ENCODE assay signal across 10 mouse cellular contexts in the genomic region with DNA sequence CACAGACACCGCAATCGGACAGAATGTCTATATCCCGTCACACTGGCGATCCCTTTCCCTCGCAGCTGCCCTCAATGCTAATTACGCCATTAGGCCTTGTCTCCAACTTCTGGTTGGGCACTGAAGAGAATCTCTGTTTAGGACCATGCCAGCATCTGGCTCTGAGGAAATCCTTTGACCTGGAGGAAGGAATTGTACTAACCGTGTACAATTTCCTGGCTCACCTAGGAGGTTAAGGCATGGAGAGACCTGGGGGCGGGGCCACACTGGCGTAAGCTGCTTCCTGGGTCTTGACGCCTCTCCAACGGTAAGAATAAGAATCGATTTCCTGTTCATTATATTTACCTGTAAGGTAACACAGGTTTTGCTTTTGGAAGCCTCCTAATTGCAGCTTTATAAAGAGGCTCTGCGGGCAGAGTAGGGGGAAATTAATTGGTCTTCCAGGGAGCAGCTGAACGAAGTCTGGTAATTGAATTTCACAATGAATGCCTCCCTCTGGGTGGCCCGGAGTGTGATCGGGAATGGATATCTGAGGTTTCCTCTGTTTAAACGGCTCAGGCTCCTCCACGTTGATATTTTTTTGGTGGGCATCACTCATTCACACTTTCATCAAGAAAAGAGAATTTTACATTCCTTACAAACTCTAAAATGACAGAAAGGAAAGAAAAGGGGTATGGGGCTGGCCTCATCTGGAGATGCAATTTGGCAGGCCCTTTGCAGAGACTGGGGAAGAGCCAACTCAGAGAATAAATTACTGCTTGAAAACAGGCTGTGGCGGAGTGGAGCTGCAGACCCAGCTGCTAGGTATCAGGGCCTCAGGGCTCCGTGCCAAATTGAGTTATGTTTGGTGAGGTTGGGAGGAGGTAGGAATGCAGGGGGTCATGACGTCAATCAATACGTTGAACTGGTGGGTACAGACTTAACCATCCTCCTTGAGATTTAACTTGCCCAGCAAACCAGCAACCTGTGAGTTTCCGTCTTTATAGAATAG. TPM values are rescaled to one million over a fixed set of nuclear protein-coding genes. Genes with fewer than 3 reads are reported as not detected.
DNase-seq lines count a peak whose midpoint lies in the region; ATAC-seq and TF ChIP-seq lines count a peak whose summit lies in the region.
"Had no signal": no experiment of that assay in that cellular context is flagged by ENCODE, and none has a peak within 500 bp of the region (broad histone marks: within the 10 kb centered on the region; RNA-seq: fewer than 3 reads in every experiment).

No protein-coding gene starts in this region.

- no peak overlapping the region for H3K4me2 ChIP-seq in midbrain, embryonic 12.5 days (replicated peaks)
- H3K4me2 ChIP-seq in midbrain, embryonic 11.5 days = no peak overlapping the region
- peak overlapping the region; percentile 20; the same call in 1 of the 2 replicates for H3K4me2 ChIP-seq in forebrain, postnatal 0 days (ENCODE audit: low read depth)
- H3K4me2 ChIP-seq in neural tube, embryonic 15.5 days = peak overlapping the region; percentile 33

- TF ChIP-seq CTCF in forebrain, postnatal 0 days (IDR thresholded peaks at IDR 0.05; ENCODE audit: low read depth) = no peak
- no peak for TF ChIP-seq CTCF in thymus, adult 2 months (IDR thresholded peaks at IDR 0.05; ENCODE audit: borderline replicate concordance, control insufficient read depth, extremely low read depth, insufficient read depth, low read length, poor library complexity)

- DNase-seq in embryo, embryonic 10 days (ENCODE audit: low spot score) = peak; percentile 48
- no peak for DNase-seq in embryo, embryonic 9.5 days (ENCODE audit: extremely low spot score)
- no peak for DNase-seq in midbrain, embryonic 11.5 days (ENCODE audit: low spot score, missing footprints)
- peak; percentile 77 for DNase-seq in forebrain, postnatal 0 days
- DNase-seq in urinary bladder, adult 2 months (ENCODE audit: low spot score) = no peak
- DNase-seq in thymus, adult 2 months = no peak

- H3K36me3 ChIP-seq in midbrain, embryonic 12.5 days = no peaks in the 10 kb centered on the region
- no peaks in the 10 kb centered on the region for H3K36me3 ChIP-seq in midbrain, embryonic 11.5 days (ENCODE audit: control insufficient read depth, insufficient read depth, low read length)
- no peaks in the 10 kb centered on the region for H3K36me3 ChIP-seq in forebrain, postnatal 0 days (ENCODE audit: insufficient read depth)
- H3K36me3 ChIP-seq in neural tube, embryonic 15.5 days = no peaks in the 10 kb centered on the region
- no peaks in the 10 kb centered on the region for H3K36me3 ChIP-seq in thymus, adult 2 months (ENCODE audit: control insufficient read depth, insufficient read depth, low read length)

- 60% methylated on average over 23 of the region's 23 CpGs for WGBS in midbrain, embryonic 12.5 days
- 67% methylated on average over 23 of the region's 23 CpGs for WGBS in midbrain, embryonic 11.5 days
- WGBS in forebrain, postnatal 0 days = 16% methylated on average over 23 of the region's 23 CpGs
- WGBS in neural tube, embryonic 15.5 days = 27% methylated on average over 23 of the region's 23 CpGs
- 91% methylated on average over 23 of the region's 23 CpGs for WGBS in thymus, adult 2 months

- TF ChIP-seq POLR2A in thymus, adult 2 months (IDR thresholded peaks at IDR 0.05; ENCODE audit: control insufficient read depth, extremely low read depth, insufficient read depth, low read length, poor library complexity) = no peak

- H3K27me3 ChIP-seq in midbrain, embryonic 12.5 days = no peaks in the 10 kb centered on the region
- no peaks in the 10 kb centered on the region for H3K27me3 ChIP-seq in midbrain, embryonic 11.5 days (ENCODE audit: control insufficient read depth, insufficient read depth, low read length)
- no peaks in the 10 kb centered on the region for H3K27me3 ChIP-seq in forebrain, postnatal 0 days (ENCODE audit: insufficient read depth, low read length)
- no peaks in the 10 kb centered on the region for H3K27me3 ChIP-seq in neural tube, embryonic 15.5 days (replicated peaks)
- H3K27me3 ChIP-seq in thymus, adult 2 months (ENCODE audit: control insufficient read depth, insufficient read depth, low read length) = no peaks in the 10 kb centered on the region; the same call in 1 of the 2 replicates

- H3K9ac ChIP-seq in midbrain, embryonic 12.5 days (replicated peaks) = no peak overlapping the region
- H3K9ac ChIP-seq in midbrain, embryonic 11.5 days (ENCODE audit: low read length) = no peak overlapping the region
- H3K9ac ChIP-seq in forebrain, postnatal 0 days = 0 out of 2 replicates have a peak overlapping the region, but pooled peaks have one; percentile 0
- no peak overlapping the region for H3K9ac ChIP-seq in neural tube, embryonic 15.5 days (replicated peaks)

- no peak for ATAC-seq in midbrain, embryonic 12.5 days (ENCODE audit: low FRiP score, low read depth)
- no peak for ATAC-seq in midbrain, embryonic 11.5 days (ENCODE audit: low FRiP score)
- peak; percentile 84 for ATAC-seq in forebrain, postnatal 0 days
- peak; percentile 80; the same call in 1 of the 2 replicates for ATAC-seq in neural tube, embryonic 15.5 days (ENCODE audit: low FRiP score)

- peaks cover 13% of the 10 kb centered on the region; the same call in 1 of the 2 replicates for H3K4me1 ChIP-seq in midbrain, embryonic 12.5 days
- H3K4me1 ChIP-seq in midbrain, embryonic 11.5 days (ENCODE audit: control insufficient read depth, insufficient read depth, low read length) = no peaks in the 10 kb centered on the region
- no peaks in the 10 kb centered on the region for H3K4me1 ChIP-seq in forebrain, postnatal 0 days (ENCODE audit: insufficient read depth)
- peaks cover 18% of the 10 kb centered on the region for H3K4me1 ChIP-seq in neural tube, embryonic 15.5 days
- H3K4me1 ChIP-seq in thymus, adult 2 months (replicated peaks; ENCODE audit: control insufficient read depth, insufficient read depth, low read length) = no peaks in the 10 kb centered on the region

- H3K27ac ChIP-seq in midbrain, embryonic 12.5 days (replicated peaks) = peak overlapping the region; percentile 31; the same call in 1 of the 2 replicates
- H3K27ac ChIP-seq in midbrain, embryonic 11.5 days (ENCODE audit: low read depth, low read length) = no peak overlapping the region
- H3K27ac ChIP-seq in forebrain, postnatal 0 days (ENCODE audit: low read depth, low read length) = peak overlapping the region; percentile 30; the same call in 1 of the 2 replicates
- H3K27ac ChIP-seq in neural tube, embryonic 15.5 days (replicated peaks) = peak overlapping the region; percentile 62
- H3K27ac ChIP-seq in thymus, adult 2 months (ENCODE audit: control insufficient read depth, insufficient read depth, low read length) = no peak overlapping the region
- H3K27ac ChIP-seq: layer of hippocampus, adult 2 months had no signal

- no peaks in the 10 kb centered on the region for H3K9me3 ChIP-seq in midbrain, embryonic 12.5 days
- no peaks in the 10 kb centered on the region for H3K9me3 ChIP-seq in midbrain, embryonic 11.5 days (ENCODE audit: control insufficient read depth, low read length)
- no peaks in the 10 kb centered on the region for H3K9me3 ChIP-seq in forebrain, postnatal 0 days (ENCODE audit: low read length)
- no peaks in the 10 kb centered on the region for H3K9me3 ChIP-seq in neural tube, embryonic 15.5 days (replicated peaks)

- no peak overlapping the region for H3K4me3 ChIP-seq in midbrain, embryonic 12.5 days
- H3K4me3 ChIP-seq in midbrain, embryonic 11.5 days (ENCODE audit: low read depth, low read length) = no peak overlapping the region
- no peak overlapping the region for H3K4me3 ChIP-seq in forebrain, postnatal 0 days (ENCODE audit: low read depth, low read length)
- H3K4me3 ChIP-seq in neural tube, embryonic 15.5 days (replicated peaks) = no peak overlapping the region
- H3K4me3 ChIP-seq in thymus, adult 2 months (ENCODE audit: control insufficient read depth, insufficient read depth, low read length) = no peak overlapping the region
- H3K4me3 ChIP-seq: layer of hippocampus, adult 2 months had no signal

RNA-seq across cellular contexts. Expression of gene Gm14214, which starts 20.5 kb away (rescaled TPM):
- polyA plus RNA-seq in midbrain, embryonic 12.5 days (2016; fragmentation: Nextera tagmentation; extraction: Ambion mirVana) = not detected in 2 replicates
- polyA plus RNA-seq in midbrain, embryonic 11.5 days (2014; fragmentation: Nextera tagmentation; extraction: Ambion mirVana) = not detected in 2 replicates
- not detected in 2 replicates for total RNA-seq in forebrain, postnatal 0 days (2014; rRNA removed)
- polyA plus RNA-seq in forebrain, postnatal 0 days (2015; fragmentation: Nextera tagmentation; extraction: Ambion mirVana) = not detected in 2 replicates
- polyA plus RNA-seq in neural tube, embryonic 15.5 days (2015; fragmentation: Nextera tagmentation; extraction: Ambion mirVana) = not detected in 2 replicates
- polyA plus RNA-seq in urinary bladder, adult 2 months (2012; rRNA removed) = not detected in 2 replicates
- polyA plus RNA-seq in thymus, adult 2 months (2012; rRNA removed) = not detected in 2 replicates
- total RNA-seq: layer of hippocampus, adult 2 months had no signal
- polyA plus RNA-seq: spleen, adult 2 months had no signal

RNA-seq across cellular contexts. Expression of gene Raly, which starts 41.6 kb away (rescaled TPM):
- polyA plus RNA-seq in midbrain, embryonic 12.5 days (2016; fragmentation: Nextera tagmentation; extraction: Ambion mirVana) = 38.9 and 44.6 TPM in 2 replicates
- polyA plus RNA-seq in midbrain, embryonic 11.5 days (2014; fragmentation: Nextera tagmentation; extraction: Ambion mirVana) = 56.9 and 66.8 TPM in 2 replicates
- 174 and 222 TPM in 2 replicates for total RNA-seq in forebrain, postnatal 0 days (2014; rRNA removed)
- polyA plus RNA-seq in forebrain, postnatal 0 days (2015; fragmentation: Nextera tagmentation; extraction: Ambion mirVana) = 22.2 and 23.6 TPM in 2 replicates
- 26.2 and 28.2 TPM in 2 replicates for polyA plus RNA-seq in neural tube, embryonic 15.5 days (2015; fragmentation: Nextera tagmentation; extraction: Ambion mirVana)
- polyA plus RNA-seq in urinary bladder, adult 2 months (2012; rRNA removed) = 196 and 218 TPM in 2 replicates
- 437 and 554 TPM in 2 replicates for polyA plus RNA-seq in thymus, adult 2 months (2012; rRNA removed)

RNA-seq across cellular contexts. Expression of gene a, which starts 41.9 kb away (rescaled TPM):
- 1.9 and 2.2 TPM in 2 replicates for polyA plus RNA-seq in midbrain, embryonic 12.5 days (2016; fragmentation: Nextera tagmentation; extraction: Ambion mirVana)
- 0.36 and 0.40 TPM in 2 replicates for polyA plus RNA-seq in midbrain, embryonic 11.5 days (2014; fragmentation: Nextera tagmentation; extraction: Ambion mirVana)
- total RNA-seq in forebrain, postnatal 0 days (2014; rRNA removed) = 0.90 and 2.5 TPM in 2 replicates
- 2.9 and 3.5 TPM in 2 replicates for polyA plus RNA-seq in forebrain, postnatal 0 days (2015; fragmentation: Nextera tagmentation; extraction: Ambion mirVana)
- 0.33 and 0.93 TPM in 2 replicates for polyA plus RNA-seq in neural tube, embryonic 15.5 days (2015; fragmentation: Nextera tagmentation; extraction: Ambion mirVana)
- not detected in 2 replicates for polyA plus RNA-seq in urinary bladder, adult 2 months (2012; rRNA removed)
- 4.7 and 5.0 TPM in 2 replicates for polyA plus RNA-seq in thymus, adult 2 months (2012; rRNA removed)
- total RNA-seq: layer of hippocampus, adult 2 months had no signal
- polyA plus RNA-seq: spleen, adult 2 months had no signal

Comparison
In these comparisons a context has a peak if more than half of its experiments do, and no peak if none do; other contexts are left out.
1. DNase-seq: peak in embryo, embryonic 10 days (single experiment) and forebrain, postnatal 0 days (single experiment); none in embryo, embryonic 9.5 days (single experiment), midbrain, embryonic 11.5 days (single experiment), urinary bladder, adult 2 months (single experiment) and thymus, adult 2 months (single experiment).
2. H3K27ac ChIP-seq: peak in midbrain, embryonic 12.5 days (single experiment), forebrain, postnatal 0 days (single experiment) and neural tube, embryonic 15.5 days (single experiment); none in midbrain, embryonic 11.5 days (single experiment) and thymus, adult 2 months (single experiment).
3. ATAC-seq: peak in forebrain, postnatal 0 days (single experiment) and neural tube, embryonic 15.5 days (single experiment); none in midbrain, embryonic 12.5 days (single experiment) and midbrain, embryonic 11.5 days (single experiment).
4. H3K4me2 ChIP-seq: peak in forebrain, postnatal 0 days (single experiment) and neural tube, embryonic 15.5 days (single experiment); none in midbrain, embryonic 12.5 days (single experiment) and midbrain, embryonic 11.5 days (single experiment).